In the genomic region with DNA sequence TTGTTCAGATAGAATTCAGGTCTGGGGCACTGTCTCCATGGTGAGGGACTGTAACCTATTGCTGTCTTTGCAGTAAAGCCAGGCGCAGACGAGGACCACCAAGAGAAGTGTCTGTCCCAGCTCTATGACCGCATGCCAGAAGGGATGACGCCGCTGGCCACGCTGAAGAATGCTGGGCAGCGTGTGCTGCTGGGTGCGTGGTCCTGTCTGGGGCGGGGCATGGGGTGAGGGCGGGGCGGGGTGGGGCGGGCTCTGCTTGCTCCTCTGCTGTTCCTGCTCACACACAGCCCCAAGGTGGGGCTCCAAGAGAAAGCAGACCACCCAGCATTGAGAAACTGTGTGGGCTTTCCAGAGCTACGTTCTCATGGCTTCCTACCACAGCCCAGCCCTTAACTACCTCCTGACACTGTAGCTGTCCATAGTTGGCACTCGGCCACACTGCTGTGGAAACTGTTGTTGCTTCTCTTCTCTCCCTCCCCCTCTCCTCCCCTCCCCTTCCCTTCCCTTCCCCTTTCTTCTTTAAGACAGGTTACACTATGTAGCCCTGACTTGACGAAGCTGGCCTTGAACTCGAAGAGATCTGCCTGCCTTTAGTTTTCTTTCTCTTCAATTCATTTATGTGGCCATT, we compare ENCODE assay signal across 11 mouse cellular contexts. TPM values are rescaled to one million over a fixed set of nuclear protein-coding genes. Genes with fewer than 3 reads are reported as not detected.
DNase-seq lines count a peak whose midpoint lies in the region; ATAC-seq and TF ChIP-seq lines count a peak whose summit lies in the region.
"Had no signal": no experiment of that assay in that cellular context is flagged by ENCODE, and none has a peak within 500 bp of the region (broad histone marks: within the 10 kb centered on the region; RNA-seq: fewer than 3 reads in every experiment).

No protein-coding gene starts in this region.

- no peak for TF ChIP-seq RAD21 in MEL (IDR thresholded peaks at IDR 0.05; ENCODE audit: low read depth, low read length)

- no peak; the same call in 1 of the 2 replicates for ATAC-seq in limb, embryonic 12.5 days (ENCODE audit: insufficient number of reproducible peaks, insufficient read depth, low FRiP score, low TSS enrichment, low read depth)
- ATAC-seq in common myeloid progenitor, adult 5-6 weeks (replicated peaks; ENCODE audit: low read depth, poor library complexity, severe bottlenecking), result peak; percentile 70
- no peak for ATAC-seq in limb, embryonic 13.5 days (ENCODE audit: low FRiP score, low read depth)
- ATAC-seq in inflammation-experienced regulatory T-cells, adult 6 months, result no peak
- ATAC-seq in frontal cortex, adult (ENCODE audit: low TSS enrichment), result no peak

- no peaks in the 10 kb centered on the region for H3K27me3 ChIP-seq in limb, embryonic 12.5 days
- no peaks in the 10 kb centered on the region for H3K27me3 ChIP-seq in limb, embryonic 10.5 days (ENCODE audit: low read depth, poor library complexity, severe bottlenecking)
- H3K27me3 ChIP-seq in MEL (ENCODE audit: control insufficient read depth in 1 of 2, insufficient read depth in 2 of 2, low read length in 2 of 2), result no peaks in the 10 kb centered on the region
- no peaks in the 10 kb centered on the region for H3K27me3 ChIP-seq in limb, embryonic 13.5 days

- no peak overlapping the region for H3K27ac ChIP-seq in limb, embryonic 12.5 days
- H3K27ac ChIP-seq in limb, embryonic 10.5 days, result no peak overlapping the region
- peak overlapping the region; percentile 46 for H3K27ac ChIP-seq in MEL (ENCODE audit: control insufficient read depth, low read depth, low read length)
- H3K27ac ChIP-seq in limb, embryonic 13.5 days, result no peak overlapping the region
- H3K27ac ChIP-seq: kidney, postnatal 0 days had no signal

- H3K4me3 ChIP-seq in limb, embryonic 12.5 days (replicated peaks), result no peak overlapping the region
- no peak overlapping the region for H3K4me3 ChIP-seq in limb, embryonic 10.5 days
- peak overlapping the region; percentile 50 to 83 for H3K4me3 ChIP-seq in MEL (ENCODE audit: control insufficient read depth in 1 of 2, insufficient read depth in 1 of 2, low read depth in 2 of 2, low read length in 2 of 2)
- no peak overlapping the region for H3K4me3 ChIP-seq in limb, embryonic 13.5 days

- H3K9ac ChIP-seq in limb, embryonic 12.5 days (replicated peaks), result no peak overlapping the region
- peak overlapping the region; percentile 58 for H3K9ac ChIP-seq in MEL (ENCODE audit: control insufficient read depth, low read depth, low read length, poor library complexity, severe bottlenecking)
- H3K9ac ChIP-seq in limb, embryonic 13.5 days, result no peak overlapping the region

- H3K9me3 ChIP-seq in limb, embryonic 12.5 days, result 0 out of 2 replicates have a peak, but pooled peaks cover 3% of the 10 kb centered on the region
- H3K9me3 ChIP-seq in limb, embryonic 10.5 days (replicated peaks), result no peaks in the 10 kb centered on the region
- no peaks in the 10 kb centered on the region for H3K9me3 ChIP-seq in MEL (replicated peaks; ENCODE audit: insufficient read depth, low read length)
- no peaks in the 10 kb centered on the region for H3K9me3 ChIP-seq in limb, embryonic 13.5 days
- H3K9me3 ChIP-seq: G1E had no signal

- TF ChIP-seq POLR2A in MEL (IDR thresholded peaks at IDR 0.05; ENCODE audit: control insufficient read depth in 1 of 2, insufficient read depth in 1 of 2, low read depth in 1 of 2, low read length in 2 of 2, poor library complexity in 1 of 2), result 0 out of 4 replicates have a peak, but pooled peaks have one; percentile 12 to 32

- no peak for DNase-seq in limb, embryonic 10.5 days (ENCODE audit: low spot score)
- DNase-seq in MEL (ENCODE audit: low read depth, low spot score), result peak; percentile 88
- DNase-seq in right cerebral cortex, postnatal 10 days (ENCODE audit: low spot score in 2 of 2), result no peak

- H3K79me2 ChIP-seq in MEL (ENCODE audit: control insufficient read depth, insufficient read depth, low read length, poor library complexity), result no peaks in the 10 kb centered on the region

- H3K4me1 ChIP-seq in limb, embryonic 12.5 days (replicated peaks), result peaks cover 7% of the 10 kb centered on the region; the same call in 1 of the 2 replicates
- peaks cover 3% of the 10 kb centered on the region; the same call in 1 of the 2 replicates for H3K4me1 ChIP-seq in limb, embryonic 10.5 days
- peaks cover 11 to 33% of the 10 kb centered on the region in 2 experiments for H3K4me1 ChIP-seq in MEL (ENCODE audit: control insufficient read depth in 1 of 2, insufficient read depth in 2 of 2, low read length in 2 of 2)
- no peaks in the 10 kb centered on the region; the same call in 1 of the 2 replicates for H3K4me1 ChIP-seq in limb, embryonic 13.5 days

- 51% methylated on average over 16 of the region's 16 CpGs for WGBS in limb, embryonic 12.5 days
- whole genome bisulfite sequencing in limb, embryonic 10.5 days, result 50% methylated on average over 16 of the region's 16 CpGs
- 38% methylated on average over 16 of the region's 16 CpGs for WGBS in limb, embryonic 13.5 days

- no peak for TF ChIP-seq EP300 in MEL (IDR thresholded peaks at IDR 0.05; ENCODE audit: low read depth in 1 of 2, low read length in 2 of 2)

- H3K36me3 ChIP-seq in limb, embryonic 12.5 days, result no peaks in the 10 kb centered on the region
- no peaks in the 10 kb centered on the region for H3K36me3 ChIP-seq in limb, embryonic 10.5 days
- H3K36me3 ChIP-seq in MEL (ENCODE audit: control insufficient read depth in 1 of 2, insufficient read depth in 2 of 2, low read length in 2 of 2), result peaks cover 0 to 10% of the 10 kb centered on the region in 2 experiments; a peak in 2 of 4 replicates
- H3K36me3 ChIP-seq in limb, embryonic 13.5 days, result no peaks in the 10 kb centered on the region
- H3K36me3 ChIP-seq: G1E had no signal

- TF ChIP-seq CTCF in MEL (IDR thresholded peaks at IDR 0.05 in 2 of 3, conservative IDR thresholded peaks at IDR 0.05 in 1 of 3; ENCODE audit: control insufficient read depth in 1 of 3, insufficient read depth in 1 of 3, low read depth in 2 of 3, low read length in 3 of 3, poor library complexity in 1 of 3, severe bottlenecking in 1 of 3), result no peak

- H3K4me2 ChIP-seq in limb, embryonic 12.5 days, result peak overlapping the region; percentile 21
- peak overlapping the region; percentile 31; the same call in 1 of the 2 replicates for H3K4me2 ChIP-seq in limb, embryonic 13.5 days (replicated peaks)

TF ChIP-seq in MEL, 35 proteins besides CTCF, POLR2A, EP300 and RAD21 (continues in another document):
- TF ChIP-seq TBP (IDR thresholded peaks at IDR 0.05; ENCODE audit: low read depth, low read length), result no peak
- no peak for TF ChIP-seq NRF1 (IDR thresholded peaks at IDR 0.05; ENCODE audit: insufficient read depth, low read depth, low read length, poor library complexity, severe bottlenecking)
- TF ChIP-seq ETS1 (IDR thresholded peaks at IDR 0.05; ENCODE audit: low read depth, low read length), result no peak
- TF ChIP-seq MAX (IDR thresholded peaks at IDR 0.05; ENCODE audit: low read length), result 0 out of 2 replicates have a peak, but pooled peaks have one; percentile 13
- no peak for TF ChIP-seq MYB (IDR thresholded peaks at IDR 0.05; ENCODE audit: low read depth, low read length)
- TF ChIP-seq KAT2A (conservative IDR thresholded peaks at IDR 0.05; ENCODE audit: low read depth, low read length), result no peak
- TF ChIP-seq GABPA (IDR thresholded peaks at IDR 0.05; ENCODE audit: low read depth, low read length), result no peak
- no peak for TF ChIP-seq ZMIZ1 (IDR thresholded peaks at IDR 0.05; ENCODE audit: low read depth, low read length)
- TF ChIP-seq TCF12 (IDR thresholded peaks at IDR 0.05; ENCODE audit: low read depth, low read length), result no peak
- peak; percentile 39 for TF ChIP-seq NELFE (IDR thresholded peaks at IDR 0.05; ENCODE audit: low read depth, low read length)
- TF ChIP-seq USF1 (IDR thresholded peaks at IDR 0.05; ENCODE audit: low read depth, low read length), result no peak
- TF ChIP-seq BHLHE40 (IDR thresholded peaks at IDR 0.05; ENCODE audit: borderline replicate concordance, low read depth, low read length), result no peak
- peak; percentile 64; the same call in 1 of the 2 replicates for TF ChIP-seq MAZ (IDR thresholded peaks at IDR 0.05; ENCODE audit: low read depth, low read length)
- TF ChIP-seq CHD1 (IDR thresholded peaks at IDR 0.05; ENCODE audit: low read depth, low read length), result no peak

RNA-seq across cellular contexts. Expression of gene Faap24, which starts 17.0 kb away (rescaled TPM):
- 14.7 and 16.5 TPM in 2 replicates for polyA plus RNA-seq in limb, embryonic 12.5 days (2016; fragmentation: Nextera tagmentation; extraction: Ambion mirVana)
- 18.2 and 18.7 TPM in 2 replicates for polyA plus RNA-seq in limb, embryonic 10.5 days (2016; fragmentation: Nextera tagmentation; extraction: Ambion mirVana)
- total RNA-seq in MEL (2012; rRNA removed), result 11.9 and 15.3 TPM in 2 replicates
- 10 to 100 TPM in 1 of 2 experiments, not detected in 1; 26.7 TPM for polyA plus RNA-seq in MEL (2012; ENCODE audit: insufficient read depth in 1 of 2, insufficient read length in 2 of 2, low read depth in 1 of 2, low replicate concordance in 2 of 2, missing spikeins in 1 of 2)
- 12.1 and 12.5 TPM in 2 replicates for total RNA-seq in common myeloid progenitor, adult 5-6 weeks (2017)
- polyA plus RNA-seq in limb, embryonic 13.5 days (2015; fragmentation: Nextera tagmentation; extraction: Ambion mirVana), result 16.7 and 17.3 TPM in 2 replicates
- 10 to 100 TPM; 32.3 to 41.3 (median 34.6) TPM for polyA plus RNA-seq in inflammation-experienced regulatory T-cells, adult 6 months (2017; shearing (Covaris generic))

RNA-seq across cellular contexts. Expression of gene Cep89, which starts 17.2 kb away (rescaled TPM):
- 55.0 and 56.9 TPM in 2 replicates for polyA plus RNA-seq in limb, embryonic 12.5 days (2016; fragmentation: Nextera tagmentation; extraction: Ambion mirVana)
- 59.0 and 64.4 TPM in 2 replicates for polyA plus RNA-seq in limb, embryonic 10.5 days (2016; fragmentation: Nextera tagmentation; extraction: Ambion mirVana)
- total RNA-seq in MEL (2012; rRNA removed), result 13.1 and 15.8 TPM in 2 replicates
- 10 to 100 TPM in 1 of 2 experiments, not detected in 1; 44.5 TPM for polyA plus RNA-seq in MEL (2012; ENCODE audit: insufficient read depth in 1 of 2, insufficient read length in 2 of 2, low read depth in 1 of 2, low replicate concordance in 2 of 2, missing spikeins in 1 of 2)
- 10.1 and 10.6 TPM in 2 replicates for total RNA-seq in common myeloid progenitor, adult 5-6 weeks (2017)
- 47.1 and 47.4 TPM in 2 replicates for polyA plus RNA-seq in limb, embryonic 13.5 days (2015; fragmentation: Nextera tagmentation; extraction: Ambion mirVana)
- 10 to 100 TPM; 10.6 to 22.9 (median 17.3) TPM for polyA plus RNA-seq in inflammation-experienced regulatory T-cells, adult 6 months (2017; shearing (Covaris generic))

RNA-seq across cellular contexts. Expression of gene Rhpn2, which starts 45.6 kb away (rescaled TPM):
- polyA plus RNA-seq in limb, embryonic 12.5 days (2016; fragmentation: Nextera tagmentation; extraction: Ambion mirVana), result 2.5 and 2.7 TPM in 2 replicates
- polyA plus RNA-seq in limb, embryonic 10.5 days (2016; fragmentation: Nextera tagmentation; extraction: Ambion mirVana), result 3.2 and 3.5 TPM in 2 replicates
- 0.46 and 0.58 TPM in 2 replicates for total RNA-seq in MEL (2012; rRNA removed)
- polyA plus RNA-seq in MEL (2012; ENCODE audit: insufficient read depth in 1 of 2, insufficient read length in 2 of 2, low read depth in 1 of 2, low replicate concordance in 2 of 2, missing spikeins in 1 of 2), result 1 to 10 TPM in 1 of 2 experiments, not detected in 1; 1.2 TPM
- total RNA-seq in common myeloid progenitor, adult 5-6 weeks (2017), result 0.46 TPM in 1 of 2 replicates, not detected in the other
- polyA plus RNA-seq in limb, embryonic 13.5 days (2015; fragmentation: Nextera tagmentation; extraction: Ambion mirVana), result 2.6 and 2.7 TPM in 2 replicates
- polyA plus RNA-seq in inflammation-experienced regulatory T-cells, adult 6 months (2017; shearing (Covaris generic)), result under 1 TPM; 0.26 to 0.51 (median 0.47) TPM
- total RNA-seq: monocyte, adult 5-6 weeks had no signal

Comparison
In these comparisons a context has a peak if more than half of its experiments do, and no peak if none do; other contexts are left out.
1. H3K4me3 ChIP-seq: peak in MEL (2 of 2); none in limb, embryonic 12.5 days (single experiment), limb, embryonic 10.5 days (single experiment) and limb, embryonic 13.5 days (single experiment).